Mouse (Mus musculus): Measurements from ENCODE around the gene Pik3cg. TPM values are rescaled to one million over a fixed set of nuclear protein-coding genes. Genes with fewer than 3 reads are reported as not detected.

Gene Pik3cg
- polyA plus RNA-seq, 1 experiment, result 3.4 TPM

DNA sequence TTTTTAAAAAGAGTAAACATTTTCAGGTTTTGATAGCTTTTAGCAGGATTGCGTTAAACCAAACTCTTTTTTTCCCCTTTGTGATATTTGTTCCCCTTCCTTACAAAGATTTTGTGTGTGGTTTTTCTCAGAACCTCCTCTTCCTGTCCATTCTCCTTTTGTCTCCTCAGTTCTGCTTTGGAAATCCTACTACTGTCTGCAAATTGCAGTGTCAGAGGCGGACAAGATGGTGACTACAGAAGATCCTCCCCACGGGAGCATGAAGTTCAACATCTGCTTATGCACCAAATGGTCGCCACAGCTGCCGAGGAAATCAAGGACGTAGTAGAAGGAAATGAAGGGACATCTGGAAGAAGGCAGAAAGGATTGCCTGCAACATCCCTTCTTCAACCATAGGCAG is 6.7 kb upstream of the Pik3cg start:
- Histone ChIP-seq H3K4me3 (ENCODE audit: low read depth, low read length) (no peak overlapping the region), H3K4me1 (ENCODE audit: control insufficient read depth, insufficient read depth, insufficient read length, low read length) (no peaks in the 10 kb centered on the region), H3K27me3 (ENCODE audit: control insufficient read depth, insufficient read depth, low read length) (no peaks in the 10 kb centered on the region), H3K27ac (ENCODE audit: insufficient read depth, low read depth, low read length) (no peak overlapping the region), H3K36me3 (ENCODE audit: control insufficient read depth, insufficient read depth, low read length) (no peaks in the 10 kb centered on the region)
- TF ChIP-seq CTCF (IDR thresholded peaks at IDR 0.05; ENCODE audit: extremely low read depth, insufficient read length, insufficient replicate concordance, low read depth, low read length) (no peak), POLR2A (IDR thresholded peaks at IDR 0.05; ENCODE audit: low read depth, low read length) (no peak)
- 74% methylated on average over 6 of the region's 6 CpGs for WGBS

DNA sequence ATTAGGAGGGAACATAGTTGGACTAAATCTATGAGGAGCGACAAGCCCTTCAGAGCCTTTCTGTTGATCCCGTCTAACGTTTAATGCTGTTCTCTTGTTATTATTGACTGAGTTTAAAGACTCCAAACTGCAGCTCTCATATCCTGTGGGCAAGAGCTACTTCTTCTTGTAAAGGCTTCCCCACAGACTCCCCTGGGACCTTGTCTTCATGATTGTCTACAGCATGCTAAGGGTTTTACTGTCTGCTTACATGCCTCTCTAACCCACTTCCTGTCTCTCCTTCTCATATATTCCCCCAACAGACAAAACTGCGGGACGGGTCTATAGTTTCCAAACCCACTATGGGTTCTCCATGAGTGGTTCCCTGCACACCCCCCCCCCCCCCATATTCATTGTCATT is 4.2 kb upstream of the Pik3cg start:
- Histone ChIP-seq H3K36me3 (ENCODE audit: control insufficient read depth, insufficient read depth, low read length) (no peaks in the 10 kb centered on the region), H3K27ac (ENCODE audit: insufficient read depth, low read depth, low read length) (no peak overlapping the region), H3K4me3 (ENCODE audit: low read depth, low read length) (no peak overlapping the region), H3K27me3 (ENCODE audit: control insufficient read depth, insufficient read depth, low read length) (no peaks in the 10 kb centered on the region), H3K4me1 (ENCODE audit: control insufficient read depth, insufficient read depth, insufficient read length, low read length) (no peaks in the 10 kb centered on the region)
- no peak for TF ChIP-seq CTCF (IDR thresholded peaks at IDR 0.05; ENCODE audit: extremely low read depth, insufficient read length, insufficient replicate concordance, low read depth, low read length)
- TF ChIP-seq POLR2A (IDR thresholded peaks at IDR 0.05; ENCODE audit: low read depth, low read length), result no peak
- WGBS, result 73% methylated on average over 5 of the region's 5 CpGs

DNA sequence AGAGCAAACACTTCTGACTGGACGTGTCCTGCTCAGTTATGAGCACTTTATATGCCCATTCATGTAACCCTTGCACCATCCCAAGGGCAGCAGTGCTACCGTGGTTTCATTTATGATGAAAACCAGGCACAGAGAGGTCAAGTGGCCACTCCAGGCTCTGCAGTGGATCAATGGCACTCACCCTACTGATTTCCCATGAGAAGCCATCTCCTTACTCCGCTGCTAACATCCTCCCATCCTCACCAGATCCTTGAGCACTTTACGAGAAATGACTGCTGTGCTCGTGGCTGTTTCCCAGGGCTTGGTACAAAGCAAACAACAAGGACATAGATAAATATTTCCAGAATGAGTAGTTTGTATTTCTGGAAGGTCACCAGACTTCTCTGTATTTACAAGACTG is 3.7 kb upstream of the Pik3cg start:
- Histone ChIP-seq H3K36me3 (ENCODE audit: control insufficient read depth, insufficient read depth, low read length) (no peaks in the 10 kb centered on the region), H3K4me3 (ENCODE audit: low read depth, low read length) (no peak overlapping the region), H3K4me1 (ENCODE audit: control insufficient read depth, insufficient read depth, insufficient read length, low read length) (no peaks in the 10 kb centered on the region), H3K27me3 (ENCODE audit: control insufficient read depth, insufficient read depth, low read length) (no peaks in the 10 kb centered on the region), H3K27ac (ENCODE audit: insufficient read depth, low read depth, low read length) (no peak overlapping the region; the same call in 1 of the 2 replicates)
- TF ChIP-seq CTCF (IDR thresholded peaks at IDR 0.05; ENCODE audit: extremely low read depth, insufficient read length, insufficient replicate concordance, low read depth, low read length) (no peak), POLR2A (IDR thresholded peaks at IDR 0.05; ENCODE audit: low read depth, low read length) (no peak)
- WGBS, result 61% methylated on average over 5 of the region's 5 CpGs

DNA sequence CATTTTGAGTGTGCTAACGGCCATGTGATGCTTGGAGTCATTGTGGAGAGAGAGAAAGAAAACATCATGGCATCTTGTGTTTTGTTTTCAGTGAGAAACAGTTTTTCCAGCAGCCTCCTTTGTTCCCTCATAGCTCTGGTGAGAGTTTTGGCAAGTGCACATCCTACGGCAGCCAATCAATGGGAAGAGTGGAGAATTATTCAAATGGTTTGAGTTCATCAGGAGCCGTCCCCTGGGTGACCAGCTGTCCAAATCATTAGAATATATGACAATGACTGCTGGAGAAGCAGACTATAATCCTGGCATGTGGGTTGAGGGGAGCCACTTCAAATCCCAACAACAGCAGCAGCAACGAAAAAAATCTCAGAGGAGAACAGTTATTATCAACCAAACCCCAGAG is 2.8 kb upstream of the Pik3cg start:
- TF ChIP-seq CTCF (IDR thresholded peaks at IDR 0.05; ENCODE audit: extremely low read depth, insufficient read length, insufficient replicate concordance, low read depth, low read length), result no peak
- Histone ChIP-seq H3K27me3 (ENCODE audit: control insufficient read depth, insufficient read depth, low read length) (no peaks in the 10 kb centered on the region), H3K4me3 (ENCODE audit: low read depth, low read length) (no peak overlapping the region), H3K27ac (ENCODE audit: insufficient read depth, low read depth, low read length) (no peak overlapping the region), H3K36me3 (ENCODE audit: control insufficient read depth, insufficient read depth, low read length) (no peaks in the 10 kb centered on the region), H3K4me1 (ENCODE audit: control insufficient read depth, insufficient read depth, insufficient read length, low read length) (no peaks in the 10 kb centered on the region; the same call in 1 of the 2 replicates)
- WGBS, result 86% methylated on average over 4 of the region's 4 CpGs

DNA sequence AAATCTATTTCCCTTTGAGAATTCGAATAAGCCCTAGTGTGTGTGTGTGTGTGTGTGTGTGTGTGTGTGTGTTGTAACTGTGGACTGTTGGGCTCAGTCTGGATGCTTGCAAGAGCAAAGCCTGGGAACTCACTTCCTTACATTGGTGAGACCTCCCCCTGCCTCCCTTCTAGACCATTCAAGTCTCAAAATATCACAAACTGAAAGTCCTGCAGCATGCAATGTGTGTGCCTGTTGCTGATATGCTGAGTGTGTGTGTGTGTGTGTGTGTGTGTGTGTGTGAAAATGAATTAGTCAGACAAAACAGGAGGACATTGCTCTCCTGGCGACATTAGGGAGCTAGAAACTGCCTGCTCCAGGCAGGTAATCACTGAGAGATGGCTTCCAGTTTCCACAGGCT is 492 bp upstream of the Pik3cg start:
- 38% methylated on average over 2 of the region's 2 CpGs for WGBS
- Histone ChIP-seq H3K36me3 (ENCODE audit: control insufficient read depth, insufficient read depth, low read length) (no peaks in the 10 kb centered on the region), H3K4me1 (ENCODE audit: control insufficient read depth, insufficient read depth, insufficient read length, low read length) (no peaks in the 10 kb centered on the region; the same call in 1 of the 2 replicates), H3K27ac (ENCODE audit: insufficient read depth, low read depth, low read length) (peak overlapping the region; percentile 88), H3K27me3 (ENCODE audit: control insufficient read depth, insufficient read depth, low read length) (no peaks in the 10 kb centered on the region), H3K4me3 (ENCODE audit: low read depth, low read length) (peak overlapping the region; percentile 2; the same call in 1 of the 2 replicates)
- TF ChIP-seq POLR2A (IDR thresholded peaks at IDR 0.05; ENCODE audit: low read depth, low read length), result no peak
- TF ChIP-seq CTCF (IDR thresholded peaks at IDR 0.05; ENCODE audit: extremely low read depth, insufficient read length, insufficient replicate concordance, low read depth, low read length), result no peak

DNA sequence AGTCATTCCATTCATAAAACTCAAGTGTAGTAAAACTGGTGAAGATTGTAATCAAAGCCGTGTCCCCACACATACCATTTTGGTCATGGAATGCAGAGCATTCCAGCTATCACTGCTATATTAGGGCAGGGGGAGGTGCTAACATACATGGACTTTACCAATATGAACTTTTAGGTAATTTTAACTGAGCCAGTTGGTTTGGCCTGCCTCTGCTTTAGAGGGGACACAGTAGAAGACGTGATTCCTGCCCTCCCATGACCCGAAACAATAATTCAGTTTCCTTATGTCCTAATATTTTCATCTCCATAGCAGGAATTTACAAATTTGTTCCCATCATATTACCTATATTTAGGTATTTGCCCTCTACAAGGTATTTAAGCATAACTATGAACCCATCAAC is 1.3 kb downstream of the Pik3cg start:
- Histone ChIP-seq H3K4me1 (ENCODE audit: control insufficient read depth, insufficient read depth, insufficient read length, low read length) (peaks cover 1% of the 10 kb centered on the region; the same call in 1 of the 2 replicates), H3K4me3 (ENCODE audit: low read depth, low read length) (no peak overlapping the region), H3K36me3 (ENCODE audit: control insufficient read depth, insufficient read depth, low read length) (no peaks in the 10 kb centered on the region), H3K27ac (ENCODE audit: insufficient read depth, low read depth, low read length) (no peak overlapping the region), H3K27me3 (ENCODE audit: control insufficient read depth, insufficient read depth, low read length) (no peaks in the 10 kb centered on the region)
- WGBS, result 66% methylated on average over 3 of the region's 3 CpGs
- TF ChIP-seq POLR2A (IDR thresholded peaks at IDR 0.05; ENCODE audit: low read depth, low read length) (no peak), CTCF (IDR thresholded peaks at IDR 0.05; ENCODE audit: extremely low read depth, insufficient read length, insufficient replicate concordance, low read depth, low read length) (no peak)

DNA sequence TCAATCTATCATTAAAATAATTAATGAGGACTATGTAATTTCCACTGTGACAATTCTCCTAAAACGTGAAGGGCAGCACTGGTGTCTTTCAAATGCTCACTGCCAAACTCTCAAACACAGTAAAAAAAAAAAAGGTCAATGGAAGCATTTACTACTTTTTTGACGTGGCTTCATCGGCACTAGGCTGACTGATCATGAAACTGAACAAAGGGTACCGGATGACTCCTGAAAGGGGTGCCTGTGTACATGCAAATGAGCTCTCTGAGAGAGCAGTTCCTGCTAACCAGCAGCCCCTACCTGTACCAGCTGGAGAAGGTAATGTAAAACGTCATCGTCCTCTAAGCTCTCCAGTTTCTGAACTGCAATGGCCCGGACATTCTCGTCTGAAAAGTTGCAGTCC is 4.8 kb downstream of the Pik3cg start:
- WGBS, result 67% methylated on average over 8 of the region's 8 CpGs
- TF ChIP-seq POLR2A (IDR thresholded peaks at IDR 0.05; ENCODE audit: low read depth, low read length), result no peak
- no peak for TF ChIP-seq CTCF (IDR thresholded peaks at IDR 0.05; ENCODE audit: extremely low read depth, insufficient read length, insufficient replicate concordance, low read depth, low read length)
- Histone ChIP-seq H3K4me3 (ENCODE audit: low read depth, low read length) (no peak overlapping the region), H3K4me1 (ENCODE audit: control insufficient read depth, insufficient read depth, insufficient read length, low read length) (peaks cover 1% of the 10 kb centered on the region; the same call in 1 of the 2 replicates), H3K27ac (ENCODE audit: insufficient read depth, low read depth, low read length) (peak overlapping the region; percentile 47), H3K36me3 (ENCODE audit: control insufficient read depth, insufficient read depth, low read length) (no peaks in the 10 kb centered on the region), H3K27me3 (ENCODE audit: control insufficient read depth, insufficient read depth, low read length) (no peaks in the 10 kb centered on the region)
